Mouse (Mus musculus): ENCODE results near the gene Slc35f3.

- TF ChIP-seq CTCF (IDR thresholded peaks at IDR 0.05; ENCODE audit: control insufficient read depth, insufficient read depth, insufficient replicate concordance, low read depth, low read length) (no peak), POLR2A (IDR thresholded peaks at IDR 0.05; ENCODE audit: control insufficient read depth, low read depth, low read length) (no peak)
Measured at GRCm38 (mm10) chr8:126345100-126345499, 46.7 kb downstream of the Slc35f3 start.

Measured in testis, adult 2 months (tissue).